Mouse (Mus musculus) neural tube, embryonic 11.5 days (tissue): Measurements from ENCODE around the gene Tbc1d1. TPM values are rescaled to one million over a fixed set of nuclear protein-coding genes. Genes with fewer than 3 reads are reported as not detected.

Source experiments
- ATAC-seq: fragments of 200-750 bp; cut with Nextera tagmentation; 2 replicates; pipeline ENCODE4 v1.8.0; 2017; ENCODE audit warnings: moderate number of reproducible peaks, mild to moderate bottlenecking, moderate TSS enrichment, moderate library complexity; ENCODE audit not compliant: insufficient read depth, low FRiP score, low TSS enrichment
- DNase-seq: peaks from one replicate; pipeline ENCODE4 v3.0.0-alpha.2; 2015; ENCODE audit warnings: low spot score
- H3K27ac ChIP-seq: fragments of 300-500 bp; sonication (generic); 2 replicates; pipeline ENCODE4 v1.5.1; 2014; ENCODE audit warnings: low read depth, mild to moderate bottlenecking, low read length
- H3K27me3 ChIP-seq: fragments of 300-500 bp; sonication (generic); 2 replicates; pipeline ENCODE4 v1.6.1; 2014; ENCODE audit warnings: mild to moderate bottlenecking, low read length, mixed read lengths; ENCODE audit not compliant: control insufficient read depth, insufficient read depth
- H3K36me3 ChIP-seq: fragments of 300-500 bp; sonication (generic); 2 replicates; pipeline ENCODE4 v1.6.1; 2014; ENCODE audit warnings: mild to moderate bottlenecking, low read length, moderate library complexity, mixed read lengths; ENCODE audit not compliant: control insufficient read depth, insufficient read depth
- H3K4me1 ChIP-seq: fragments of 300-500 bp; sonication (generic); 2 replicates; pipeline ENCODE4 v1.6.1; 2014; ENCODE audit warnings: low read length, mixed read lengths; ENCODE audit not compliant: control insufficient read depth, insufficient read depth
- H3K4me2 ChIP-seq: fragments of 300-500 bp; sonication (generic); 2 replicates; pipeline ENCODE4 v1.6.1; 2014; ENCODE audit warnings: low read depth, mild to moderate bottlenecking, moderate library complexity
- H3K4me3 ChIP-seq: fragments of 300-500 bp; sonication (generic); 2 replicates; pipeline ENCODE4 v1.5.1; 2014; ENCODE audit warnings: low read depth, low read length
- H3K9ac ChIP-seq: fragments of 300-500 bp; sonication (generic); 2 replicates; pipeline ENCODE4 v1.6.1; 2014; ENCODE audit warnings: mild to moderate bottlenecking, low read length
- H3K9me3 ChIP-seq: fragments of 300-500 bp; sonication (generic); 2 replicates; pipeline ENCODE4 v1.6.1; 2016; ENCODE audit warnings: low read length; ENCODE audit not compliant: control insufficient read depth
- WGBS: fragments of 180-500 bp; shearing (Covaris S2); extraction: QIAGEN DNeasy Blood & Tissue Kit; methylation state at CpG from one replicate; pipeline ENCODE4 v1.1.7; 2014; 5-methylcytosine and 5-hydroxymethylcytosine counted together
- polyA plus RNA-seq: library from polyadenylated mRNA; unstranded; fragments of >200 nt; fragmentation: Nextera tagmentation; extraction: Ambion mirVana; gene quantifications from 2 replicates; pipeline ENCODE4 v1.2.1, GENCODE M21; 2014

Gene Tbc1d1
- polyA plus RNA-seq, 1 experiment from 2014 or later, result 32.4 TPM

DNA sequence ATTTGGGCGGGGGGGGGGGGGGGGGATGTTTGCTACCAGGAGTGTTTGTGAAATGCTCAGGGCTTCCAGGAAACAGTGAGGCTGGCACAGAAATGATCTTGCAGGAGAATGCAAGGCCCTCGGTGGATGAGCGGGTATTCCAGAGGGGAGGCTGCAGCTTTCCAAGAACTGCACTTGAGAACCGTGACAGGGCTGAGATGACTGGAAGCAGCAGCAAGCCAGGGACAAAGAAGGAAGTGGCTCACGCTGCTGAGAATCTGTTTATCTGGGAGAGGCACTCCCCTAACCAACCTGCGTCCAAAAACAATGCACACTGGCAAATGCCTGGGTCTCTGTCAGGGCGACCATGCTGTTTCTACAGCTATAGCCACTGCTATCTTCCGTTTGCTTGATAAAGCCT, 225.4 kb downstream of the Tbc1d1 start:
- Histone ChIP-seq H3K27ac (no peak overlapping the region), H3K4me3 (no peak overlapping the region), H3K36me3 (no peaks in the 10 kb centered on the region), H3K4me1 (0 out of 2 replicates have a peak, but pooled peaks cover 3% of the 10 kb centered on the region), H3K4me2 (no peak overlapping the region), H3K9me3 (no peaks in the 10 kb centered on the region), H3K27me3 (no peaks in the 10 kb centered on the region), H3K9ac (no peak overlapping the region)
- no peak for DNase-seq
- WGBS, result 44% methylated on average over 8 of the region's 8 CpGs
- ATAC-seq, result no peak

DNA sequence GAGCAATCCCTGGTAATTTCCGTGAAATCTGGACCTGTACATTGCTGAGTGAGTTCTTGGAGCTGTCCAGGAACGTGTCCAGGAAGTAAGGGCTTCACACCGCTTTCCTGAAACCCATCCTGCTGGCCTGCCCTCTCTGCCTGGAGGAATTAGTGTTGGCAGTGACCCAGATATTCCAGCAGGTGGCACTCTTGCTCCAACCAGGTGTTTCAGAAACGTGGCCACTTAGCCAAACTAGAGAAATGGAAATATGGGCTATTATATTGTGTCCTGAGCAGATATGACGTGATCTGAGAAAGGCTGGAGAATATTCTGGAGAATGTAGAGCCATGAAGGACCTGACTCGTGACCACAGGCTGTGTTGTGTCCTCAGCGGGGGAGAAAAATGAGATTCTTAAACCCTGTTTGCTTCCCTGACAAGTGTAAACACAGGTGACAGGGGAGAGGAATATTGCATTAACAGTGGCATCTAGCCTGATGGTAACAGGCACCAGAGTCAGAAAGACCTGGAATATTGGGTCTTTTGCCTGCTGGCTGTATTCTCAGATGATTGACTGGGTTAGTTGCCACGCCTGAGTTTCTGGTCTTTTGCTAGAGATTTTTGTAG, 226.4 kb downstream of the Tbc1d1 start:
- peak; percentile 77 for DNase-seq
- Histone ChIP-seq H3K4me2 (no peak overlapping the region), H3K27ac (no peak overlapping the region), H3K9me3 (no peaks in the 10 kb centered on the region), H3K27me3 (no peaks in the 10 kb centered on the region), H3K4me3 (no peak overlapping the region), H3K9ac (no peak overlapping the region), H3K36me3 (no peaks in the 10 kb centered on the region), H3K4me1 (0 out of 2 replicates have a peak, but pooled peaks cover 3% of the 10 kb centered on the region)
- peak; percentile 52; the same call in 1 of the 2 replicates for ATAC-seq
- 21% methylated on average over 8 of the region's 8 CpGs for WGBS

DNA sequence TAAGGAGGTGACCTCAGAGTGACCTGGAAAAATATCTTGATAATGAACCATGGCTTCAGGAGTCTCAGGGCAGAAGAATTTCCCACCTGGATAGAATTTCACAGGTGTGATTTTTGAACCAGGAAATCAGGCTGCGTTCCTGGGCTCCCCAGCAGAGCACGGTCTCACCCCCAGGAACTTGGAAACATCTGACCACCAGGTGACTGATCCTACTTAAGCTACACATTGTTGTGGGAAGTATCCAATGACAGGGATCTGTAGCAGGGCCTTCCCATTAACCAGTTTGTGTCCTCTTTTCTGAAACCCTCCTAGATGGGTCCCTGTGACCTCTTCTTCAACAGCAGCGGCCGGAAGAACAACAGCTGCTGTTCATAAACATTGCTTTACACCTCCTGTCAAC, 227.1 kb downstream of the Tbc1d1 start:
- WGBS, result 55% methylated on average over 4 of the region's 4 CpGs
- DNase-seq, result no peak
- no peak overlapping the region for H3K27ac ChIP-seq
- H3K9me3 ChIP-seq, result no peaks in the 10 kb centered on the region
- no peaks in the 10 kb centered on the region for H3K27me3 ChIP-seq
- H3K36me3 ChIP-seq, result no peaks in the 10 kb centered on the region
- H3K4me2 ChIP-seq, result no peak overlapping the region
- H3K4me3 ChIP-seq, result no peak overlapping the region
- 0 out of 2 replicates have a peak, but pooled peaks cover 2% of the 10 kb centered on the region for H3K4me1 ChIP-seq
- H3K9ac ChIP-seq, result no peak overlapping the region
- no peak for ATAC-seq

DNA sequence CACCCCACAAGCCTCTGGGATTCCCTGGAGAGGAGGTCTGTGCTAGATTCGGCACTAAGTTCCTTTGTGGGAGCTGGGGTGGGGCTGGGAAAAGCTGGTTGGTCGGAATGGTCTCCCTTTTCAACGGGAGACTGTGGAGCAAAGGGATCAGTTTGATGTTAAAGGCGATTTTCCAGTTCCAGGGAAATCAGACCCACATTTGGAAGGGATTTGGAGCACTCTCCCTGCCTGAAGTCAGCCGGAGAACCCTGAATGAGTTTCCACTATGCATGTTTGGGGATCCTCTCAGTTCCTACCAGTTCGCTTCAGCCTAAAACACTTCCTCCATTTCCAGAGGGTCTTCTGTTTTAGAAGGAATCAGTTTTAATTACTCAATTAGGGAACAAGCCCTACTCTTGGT, 228.4 kb downstream of the Tbc1d1 start:
- Histone ChIP-seq H3K9me3 (no peaks in the 10 kb centered on the region), H3K4me2 (no peak overlapping the region), H3K9ac (no peak overlapping the region), H3K36me3 (no peaks in the 10 kb centered on the region), H3K27ac (no peak overlapping the region), H3K4me1 (peaks cover 4% of the 10 kb centered on the region), H3K27me3 (no peaks in the 10 kb centered on the region), H3K4me3 (no peak overlapping the region)
- WGBS, result 81% methylated on average over 6 of the region's 6 CpGs
- ATAC-seq (no peak), DNase-seq (no peak)

- Histone ChIP-seq H3K4me2 (no peak overlapping the region), H3K9me3 (no peaks in the 10 kb centered on the region), H3K36me3 (no peaks in the 10 kb centered on the region), H3K4me1 (peaks cover 8% of the 10 kb centered on the region), H3K27ac (no peak overlapping the region), H3K27me3 (no peaks in the 10 kb centered on the region), H3K9ac (no peak overlapping the region), H3K4me3 (no peak overlapping the region)
- ATAC-seq (no peak), DNase-seq (no peak)
- 93% methylated on average over 3 of the region's 3 CpGs for WGBS
These were observed 230.9 kb downstream of the Tbc1d1 start for GRCm38 (mm10) chr5:64386996-64387395.

DNA sequence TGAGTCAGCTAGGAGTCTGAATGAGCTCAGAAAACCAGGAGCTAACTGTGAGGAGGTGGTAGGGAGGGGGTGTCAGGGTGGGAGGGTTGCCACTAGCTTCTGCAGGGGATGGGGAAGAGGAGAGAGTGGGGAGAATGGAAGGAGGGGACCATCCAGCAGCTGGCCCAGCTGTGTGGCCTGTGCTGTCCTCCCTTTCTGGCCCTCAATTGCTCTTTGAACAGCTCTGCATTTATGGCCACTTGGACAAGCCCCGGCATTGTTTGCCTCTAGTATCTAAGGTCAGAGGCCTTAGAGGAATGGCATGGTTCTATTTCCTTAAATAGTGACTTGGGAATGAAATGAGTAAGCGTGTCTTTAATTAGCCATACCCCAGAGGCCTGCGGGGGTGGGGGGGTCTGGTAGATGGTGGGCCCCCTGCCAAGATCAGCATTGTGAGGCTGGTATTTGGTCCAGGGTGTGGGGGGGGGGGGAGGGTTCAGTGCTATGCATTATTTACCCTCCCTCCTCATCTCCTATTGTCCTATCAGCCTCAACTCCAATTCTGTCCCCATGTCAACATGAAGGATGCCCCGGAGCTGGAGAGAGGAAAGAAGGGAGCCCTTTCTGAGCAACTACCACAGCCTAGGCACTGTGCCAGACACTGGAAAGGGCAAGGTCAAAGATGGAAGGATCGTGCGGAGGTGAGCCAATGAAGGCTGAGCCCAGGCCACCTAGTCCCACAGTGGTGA, 233.3 kb downstream of the Tbc1d1 start:
- Histone ChIP-seq H3K27ac (no peak overlapping the region), H3K9ac (no peak overlapping the region), H3K4me2 (no peak overlapping the region), H3K36me3 (no peaks in the 10 kb centered on the region), H3K4me3 (no peak overlapping the region), H3K9me3 (no peaks in the 10 kb centered on the region), H3K27me3 (no peaks in the 10 kb centered on the region), H3K4me1 (peaks cover 8% of the 10 kb centered on the region)
- DNase-seq (peak; percentile 35), ATAC-seq (peak; percentile 55; the same call in 1 of the 2 replicates)
- 20% methylated on average over 6 of the region's 6 CpGs for WGBS

GRCm38 (mm10) chr5:64391346-64391745, 235.2 kb downstream of the Tbc1d1 start:
- no peak for ATAC-seq
- Histone ChIP-seq H3K4me1 (peaks cover 8% of the 10 kb centered on the region), H3K27ac (no peak overlapping the region), H3K4me3 (no peak overlapping the region), H3K9ac (no peak overlapping the region), H3K9me3 (no peaks in the 10 kb centered on the region), H3K36me3 (no peaks in the 10 kb centered on the region), H3K27me3 (no peaks in the 10 kb centered on the region), H3K4me2 (no peak overlapping the region)
- WGBS, result 47% methylated on average over 4 of the region's 4 CpGs
- no peak for DNase-seq

GRCm38 (mm10) chr5:64392426-64393020, 236.4 kb downstream of the Tbc1d1 start:
- 89% methylated on average over 8 of the region's 8 CpGs for WGBS
- ATAC-seq, result no peak

More at GRCm38 (mm10) chr5:64392426-64393020, 236.4 kb downstream of the Tbc1d1 start:
- H3K9me3 ChIP-seq, result no peaks in the 10 kb centered on the region
- no peak overlapping the region for H3K27ac ChIP-seq
- no peak overlapping the region for H3K4me3 ChIP-seq
- H3K36me3 ChIP-seq, result no peaks in the 10 kb centered on the region
- peaks cover 8% of the 10 kb centered on the region for H3K4me1 ChIP-seq
- H3K4me2 ChIP-seq, result no peak overlapping the region
- no peak for DNase-seq
- H3K27me3 ChIP-seq, result no peaks in the 10 kb centered on the region
- H3K9ac ChIP-seq, result no peak overlapping the region
